Mouse (Mus musculus): ENCODE measurements around the gene Rbm15b.

Gene Rbm15b

GRCm38 (mm10) chr9:106884996-106885900, 2.0 kb downstream of the Rbm15b start:
- no peak for DNase-seq (ENCODE audit: low spot score in 2 of 2)

GRCm38 (mm10) chr9:106884306-106884705, 2.9 kb downstream of the Rbm15b start:
- no peak for DNase-seq (ENCODE audit: low spot score in 2 of 2)

- DNase-seq (ENCODE audit: low spot score in 2 of 2) = no peak
These were observed 4.1 kb downstream of the Rbm15b start for GRCm38 (mm10) chr9:106883085-106883484.

- DNase-seq (ENCODE audit: low spot score in 2 of 2) = no peak
These were observed 5.1 kb downstream of the Rbm15b start for GRCm38 (mm10) chr9:106882176-106882575.

GRCm38 (mm10) chr9:106881071-106881755, 6.0 kb downstream of the Rbm15b start:
- no peak for DNase-seq (ENCODE audit: low spot score in 2 of 2)

- no peak for DNase-seq (ENCODE audit: low spot score in 2 of 2)
These were observed 7.8 kb downstream of the Rbm15b start for GRCm38 (mm10) chr9:106879471-106879870.

GRCm38 (mm10) chr9:106876666-106877065, 10.6 kb downstream of the Rbm15b start:
- DNase-seq (ENCODE audit: low spot score in 2 of 2) = no peak

- DNase-seq (ENCODE audit: low spot score in 2 of 2) = no peak
These were observed 13.0 kb downstream of the Rbm15b start for GRCm38 (mm10) chr9:106874216-106874615.

- no peak for DNase-seq (ENCODE audit: low spot score in 2 of 2)
These were observed 29.2 kb downstream of the Rbm15b start for GRCm38 (mm10) chr9:106858036-106858435.

GRCm38 (mm10) chr9:106856664-106857063, 30.6 kb downstream of the Rbm15b start:
- no peak for DNase-seq (ENCODE audit: low spot score in 2 of 2)

GRCm38 (mm10) chr9:106842800-106843199, 44.4 kb downstream of the Rbm15b start:
- DNase-seq (ENCODE audit: low spot score in 2 of 2) = no peak

GRCm38 (mm10) chr9:106840569-106840968, 46.7 kb downstream of the Rbm15b start:
- DNase-seq (ENCODE audit: low spot score in 2 of 2) = no peak
